1 mouse cellular context compared by ENCODE assay signal in genomic region chr7:45361243-45361804, GRCm38 (mm10).
A peak's percentile ranks its signal among the peaks of the same experiment; 100 is the strongest.
TF ChIP-seq lines count a peak whose summit lies in the region.

No protein-coding gene starts in this region.

TF ChIP-seq in CH12.LX, 34 proteins besides CTCF, POLR2A, EP300 and RAD21 (continued from another document):
- TF ChIP-seq USF1 (IDR thresholded peaks at IDR 0.05; ENCODE audit: low read depth, low read length) (no peak), JUND (conservative IDR thresholded peaks at IDR 0.05; ENCODE audit: low read depth, low read length) (no peak), USF2 (conservative IDR thresholded peaks at IDR 0.05; ENCODE audit: low read depth, low read length) (no peak), NRF1 (IDR thresholded peaks at IDR 0.05; ENCODE audit: low read depth, low read length) (peak; percentile 78), CHD2 (IDR thresholded peaks at IDR 0.05; ENCODE audit: low read length) (no peak), ZNF384 (IDR thresholded peaks at IDR 0.05; ENCODE audit: low read depth, low read length) (no peak), PAX5 (IDR thresholded peaks at IDR 0.05; ENCODE audit: low read length) (no peak), E2F4 (IDR thresholded peaks at IDR 0.05; ENCODE audit: insufficient replicate concordance, low read depth, low read length) (no peak), TBP (conservative IDR thresholded peaks at IDR 0.05; ENCODE audit: low read depth, low read length) (no peak; the same call in 1 of the 2 replicates), TCF12 (IDR thresholded peaks at IDR 0.05; ENCODE audit: low read depth, low read length) (0 out of 2 replicates have a peak, but pooled peaks have one; percentile 34)
